Mouse (Mus musculus) embryonic stem cell, embryonic (primary cell): Measurements from ENCODE around the gene Stard10.

Experiments used
- CTCF ChIA-PET, 4 experiments: fragments of 300-600 bp in 2 of 4; fragments of 350-600 bp in 2 of 4; sonication (Branson Sonifier 250); formaldehyde crosslinking; loops; one replicate each; lab custom pipeline; 2022; ENCODE audit warnings: inconsistent platforms in 2 of 4; lab: Charles Lee
- POLR2A ChIA-PET, 4 experiments: fragments of 300-600 bp in 2 of 4; fragments of 350-600 bp in 2 of 4; sonication (Branson Sonifier 250); formaldehyde crosslinking; loops; one replicate each; lab custom pipeline; 2022; ENCODE audit warnings: antibody characterized with exemption in 4 of 4, inconsistent platforms in 1 of 4; lab: Charles Lee

Gene Stard10

DNA sequence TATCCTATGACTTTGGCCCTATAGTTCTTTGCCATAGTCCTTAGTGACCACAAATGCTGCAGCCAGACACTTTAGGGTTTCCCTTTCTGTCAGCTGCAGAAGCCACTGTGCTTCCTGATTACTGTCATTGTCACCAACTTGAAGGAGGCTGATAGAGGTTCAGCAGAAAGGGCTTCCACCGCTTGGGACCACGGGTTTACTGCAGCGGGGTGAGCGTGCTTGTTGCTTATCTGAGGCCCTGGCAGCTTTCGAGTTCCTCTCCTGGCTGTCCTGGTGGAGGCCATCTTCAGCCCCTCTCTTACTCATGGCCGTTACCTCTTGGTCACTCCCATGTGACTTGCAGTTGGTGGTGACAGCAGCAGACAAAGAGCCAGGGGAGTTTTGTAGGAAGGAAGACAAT is 72.4 kb downstream of the Stard10 start:
- POLR2A ChIA-PET: no interaction called here

DNA sequence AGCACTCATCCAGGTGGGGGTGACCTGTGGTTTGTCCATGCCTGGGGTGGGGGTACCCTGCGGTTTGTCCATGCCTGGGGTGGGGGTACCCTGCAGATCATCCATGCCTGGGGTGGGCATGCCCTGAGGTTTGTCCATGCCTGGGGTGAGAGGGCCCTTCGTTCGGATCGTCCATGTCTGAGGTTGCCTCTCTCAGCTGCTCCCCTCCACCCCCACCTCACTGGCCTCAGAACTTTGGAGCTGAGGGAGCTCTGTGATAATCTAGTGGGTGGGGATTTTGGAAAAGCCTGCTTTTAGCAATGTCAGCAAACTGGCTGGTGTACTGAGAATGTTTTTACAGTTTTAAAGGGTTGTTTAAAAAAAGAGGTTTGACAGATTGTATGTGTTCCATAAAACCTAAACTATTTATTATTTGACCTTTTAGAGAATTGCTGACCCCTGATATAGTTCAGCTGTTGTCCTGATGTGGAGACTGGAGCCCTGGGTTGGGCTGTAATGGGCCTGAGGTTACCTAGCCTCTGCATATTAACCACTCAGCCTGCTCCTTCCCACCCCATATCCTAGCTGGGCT is 75.1 kb downstream of the Stard10 start:
- CTCF ChIA-PET: interaction anchor here in 3 of 4 experiments (0.6 to 3.5 kb wide), 4 partner anchors 18 to 36 kb away, joined by 3 to 34 read pairs (median 4); no protein-coding TSS in a partner anchor
- POLR2A ChIA-PET: no interaction called here

More for the DNA sequence above, 72.4 kb downstream of the Stard10 start:
- CTCF ChIA-PET: interaction anchor here in 2 of 4 experiments (0.6 to 1.3 kb wide), 2 partner anchors 23 to 87 kb away, joined by 3 read pairs; partner anchors contain the start of gene Atg16l2 (in 1 of the 2)

- POLR2A ChIA-PET: interaction anchor here in 2 of 4 experiments (0.6 to 1.8 kb wide), 6 partner anchors 9 to 97 kb away, joined by 3 to 8 read pairs (median 3); no protein-coding TSS in a partner anchor
- CTCF ChIA-PET: interaction anchor here (1.5 to 3.5 kb wide), 6 partner anchors 19 to 82 kb away, joined by 5 to 34 read pairs (median 14); no protein-coding TSS in a partner anchor
Observed at GRCm38 (mm10) chr7:101393015-101393414, 76.1 kb downstream of the Stard10 start.

DNA sequence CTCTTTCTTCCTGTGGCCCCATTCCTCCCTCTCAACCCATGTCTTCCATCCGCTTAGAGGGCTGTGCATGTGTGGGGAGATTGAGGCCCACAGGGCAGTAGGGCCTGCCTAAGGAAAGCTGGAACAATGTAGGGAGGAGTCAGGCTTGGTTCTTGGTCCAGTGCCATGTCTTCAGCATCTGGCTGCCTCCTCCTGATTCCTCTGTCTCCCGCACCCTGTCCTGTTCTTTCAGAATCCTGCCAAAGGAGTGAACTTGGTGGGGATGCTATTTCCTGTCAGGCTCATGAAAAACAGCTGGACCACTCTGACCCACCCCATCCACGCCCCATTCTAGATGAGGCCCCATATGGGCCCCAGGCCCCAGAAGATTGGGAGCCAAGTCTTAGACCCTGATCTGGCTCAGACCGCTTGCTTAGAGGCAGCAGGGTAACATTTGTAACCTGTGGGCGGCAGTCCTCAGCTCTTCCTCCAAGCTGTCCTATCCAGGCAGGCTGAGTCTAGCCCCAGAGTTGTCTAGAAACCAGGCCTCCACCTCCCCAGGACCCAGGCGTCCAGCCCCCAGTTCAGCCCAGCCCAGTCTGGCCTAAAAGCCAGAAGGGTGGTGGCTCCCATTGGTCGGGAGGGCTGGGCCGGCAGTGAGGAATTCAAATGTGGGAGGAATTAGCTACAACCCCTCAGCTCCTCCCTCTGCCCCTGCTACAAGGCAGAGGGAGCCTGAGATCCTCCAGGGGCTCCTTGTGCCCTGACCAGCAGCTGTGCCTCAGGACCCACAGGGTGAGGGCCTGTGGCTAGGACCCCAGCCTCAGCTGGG is 77.0 kb downstream of the Stard10 start:
- ChIA-PET POLR2A (interaction anchor here in 3 of 4 experiments (0.6 to 1.8 kb wide), 27 partner anchors 8 to 688 kb away, joined by 3 to 8 read pairs (median 3); partner anchors contain the start of genes Atg16l2 (in 1 of the 3), Clpb (in 1 of the 3), Fam168a (in 1 of the 3) and Gm45837 (in 1 of the 3)), CTCF (interaction anchor here (0.5 to 3.5 kb wide), 22 partner anchors 8 to 450 kb away, joined by 3 to 34 read pairs (median 4); partner anchors contain the start of genes Arap1 (in 1 of the 4) and Atg16l2 (in 1 of the 4))

DNA sequence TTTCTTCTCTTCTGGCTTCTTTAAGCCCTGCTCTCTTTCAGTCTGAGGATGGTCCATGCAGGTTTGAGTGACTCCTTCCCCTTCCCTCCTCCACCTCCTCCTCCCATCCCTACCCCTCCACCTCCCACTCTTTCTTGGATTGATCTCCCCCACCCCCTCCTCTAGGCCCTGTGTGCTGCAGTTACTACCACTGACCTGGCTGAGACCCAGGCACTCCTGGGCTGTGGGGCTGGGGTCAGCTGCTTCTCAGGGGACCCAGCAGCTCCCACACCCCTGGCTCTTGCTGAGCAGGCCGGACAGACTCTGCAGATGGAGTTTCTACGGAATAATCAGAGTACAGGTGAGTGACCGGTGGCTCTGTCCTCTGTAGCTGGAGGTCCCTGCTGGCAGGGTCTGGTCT is 77.7 kb downstream of the Stard10 start:
- ChIA-PET POLR2A (interaction anchor here in 3 of 4 experiments (0.7 to 1.7 kb wide), 20 partner anchors 8 to 688 kb away, joined by 3 to 8 read pairs (median 3); partner anchors contain the start of genes Atg16l2 (in 1 of the 3), Fam168a (in 1 of the 3) and Gm45837 (in 1 of the 3)), CTCF (interaction anchor here (0.7 to 3.5 kb wide), 19 partner anchors 9 to 450 kb away, joined by 3 to 34 read pairs (median 4); partner anchors contain the start of gene Arap1 (in 1 of the 4))

GRCm38 (mm10) chr7:101395471-101395870 is 78.6 kb downstream of the Stard10 start:
- ChIA-PET CTCF (interaction anchor here in 2 of 4 experiments (1.8 to 3.0 kb wide), 3 partner anchors 17 to 55 kb away, joined by 4 to 23 read pairs (median 9); no protein-coding TSS in a partner anchor), POLR2A (interaction anchor here in 1 of 4 experiments (1.1 to 1.4 kb wide), 3 partner anchors 13 to 94 kb away, joined by 3 to 4 read pairs (median 3); partner anchors contain the start of gene Atg16l2)
